Mouse (Mus musculus) T-cell, adult 2 months (primary cell): ENCODE measurements around the gene Stat1.

Experiments used
- DNase-seq: peaks from one replicate; pipeline ENCODE4 v3.0.0; 2022; ENCODE audit warnings: low spot score

The Stat1 gene

DNA sequence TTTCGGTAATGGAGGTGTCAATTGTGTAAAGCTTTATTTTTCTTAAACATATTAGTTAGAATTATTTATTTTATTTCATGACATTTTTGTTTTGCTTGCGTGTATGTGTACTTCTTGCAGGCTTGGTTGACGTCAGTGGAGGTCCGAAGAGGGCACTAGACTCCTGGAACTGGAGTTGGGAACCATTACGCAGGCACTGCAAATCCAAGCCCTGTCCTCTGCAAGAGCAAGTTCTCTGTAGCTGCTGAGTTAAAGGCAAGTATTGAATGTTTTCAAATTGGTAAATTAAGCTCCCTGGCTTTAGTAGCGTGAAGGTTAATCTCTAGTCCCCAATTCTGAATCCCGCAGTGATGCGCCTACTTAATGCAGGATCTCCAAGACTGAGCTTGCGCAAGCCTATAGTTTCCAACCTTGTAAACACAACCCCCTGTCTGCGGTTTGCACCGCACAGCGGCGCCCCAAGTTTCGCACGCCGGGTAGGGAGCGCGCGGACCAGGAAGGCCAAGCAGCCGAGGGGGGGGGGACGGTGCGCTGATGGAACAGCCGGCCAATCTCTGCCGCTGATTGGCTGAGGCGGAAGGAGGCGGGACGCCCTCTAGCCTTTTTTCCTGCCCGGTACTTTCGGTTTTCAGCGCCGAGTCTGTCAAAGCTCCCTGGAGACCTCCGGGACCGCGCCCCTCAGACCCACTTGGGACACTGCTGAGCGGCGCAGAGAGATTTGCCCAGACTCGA lies at the start of gene Stat1:
TSS of gene Stat1 (plus strand) at position 581 of the 732 bp plus-strand sequence.
- peak; percentile 89 for DNase-seq

DNA sequence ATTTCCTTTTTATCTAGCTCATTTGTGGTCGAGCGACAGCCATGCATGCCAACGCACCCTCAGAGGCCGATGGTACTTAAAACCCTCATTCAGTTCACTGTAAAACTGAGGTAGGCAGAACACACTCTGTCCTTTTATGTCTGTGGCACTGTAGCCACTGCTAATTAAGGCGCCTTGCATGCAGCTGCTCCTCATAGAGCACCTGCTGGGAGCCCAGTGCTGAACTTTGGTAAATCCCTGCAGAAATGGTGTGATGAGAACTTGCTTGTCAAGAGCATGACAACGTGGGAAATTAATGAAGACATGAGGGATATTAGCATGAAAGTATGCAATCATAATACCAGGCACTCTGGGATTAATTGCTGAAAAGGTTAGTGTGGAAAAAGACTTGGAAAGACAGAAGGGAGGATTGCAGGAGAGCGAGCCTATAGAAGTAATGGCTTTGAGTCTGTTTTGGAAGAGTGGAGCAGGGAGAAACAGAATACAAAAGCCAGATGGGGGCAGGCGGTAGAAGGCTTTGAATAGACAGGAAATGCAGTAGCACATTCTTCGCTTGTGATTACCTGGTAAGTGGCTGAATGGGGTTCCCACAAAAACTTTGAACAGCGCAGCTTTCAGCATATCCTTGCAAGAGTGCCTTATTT lies 39.4 kb upstream of the Stat1 start:
- DNase-seq = no peak

DNA sequence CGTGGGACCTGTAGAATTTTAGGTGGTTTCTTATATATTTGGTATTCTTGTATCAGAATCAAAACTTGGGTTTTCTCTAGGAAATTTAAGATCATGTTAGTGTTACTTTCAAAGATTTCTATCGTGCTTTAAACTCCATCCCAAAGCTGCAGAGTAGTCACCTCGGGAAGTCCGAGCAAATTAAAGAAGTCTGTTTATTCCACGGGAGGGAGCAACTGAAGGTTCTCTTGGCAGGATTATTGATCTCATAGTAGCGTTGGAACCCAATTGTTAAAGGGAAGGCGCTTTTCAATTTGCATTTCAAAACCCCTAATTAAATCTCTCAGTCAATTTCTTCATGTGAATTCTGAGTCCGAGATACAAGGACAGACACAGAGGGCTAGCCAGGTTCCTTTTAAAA lies 38.9 kb upstream of the Stat1 start:
- DNase-seq = no peak

DNA sequence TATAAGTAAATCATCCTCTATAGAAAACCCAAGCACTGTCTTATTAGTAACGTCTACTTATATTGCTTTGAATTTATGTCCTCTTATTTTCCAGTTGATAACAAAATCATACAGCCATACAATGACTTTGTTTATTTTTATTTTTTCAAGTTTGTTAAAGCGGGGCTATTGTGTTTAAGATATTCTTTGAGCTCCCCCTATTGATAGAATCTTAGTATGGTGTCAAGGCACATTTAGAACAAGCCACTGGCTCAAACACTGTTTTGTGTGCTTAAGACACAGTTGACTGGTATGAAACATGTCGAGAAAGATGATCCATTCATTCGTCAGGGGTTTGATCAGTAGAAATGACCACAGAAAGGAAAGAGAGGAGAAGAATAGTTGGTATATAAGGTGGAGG lies 33.0 kb upstream of the Stat1 start:
- no peak for DNase-seq

DNA sequence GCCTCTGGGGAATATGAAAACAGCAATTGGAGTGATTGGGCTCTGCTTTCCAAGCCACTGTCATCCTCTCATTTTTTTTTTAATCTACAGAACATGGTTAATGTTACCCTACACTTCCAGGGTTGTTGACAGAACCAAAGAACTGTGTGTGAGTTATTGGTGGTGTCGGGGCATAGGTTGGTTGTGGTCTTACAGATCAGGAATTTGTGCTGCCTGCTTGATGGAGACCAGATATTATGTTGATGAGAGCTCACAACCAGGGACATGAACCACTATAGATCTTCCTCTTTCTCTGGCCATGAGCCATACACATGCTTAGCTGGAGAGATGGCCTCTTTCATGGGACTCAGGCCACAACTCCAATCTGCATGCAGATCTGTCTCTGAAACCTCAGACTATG lies 32.1 kb upstream of the Stat1 start:
- DNase-seq = no peak

DNA sequence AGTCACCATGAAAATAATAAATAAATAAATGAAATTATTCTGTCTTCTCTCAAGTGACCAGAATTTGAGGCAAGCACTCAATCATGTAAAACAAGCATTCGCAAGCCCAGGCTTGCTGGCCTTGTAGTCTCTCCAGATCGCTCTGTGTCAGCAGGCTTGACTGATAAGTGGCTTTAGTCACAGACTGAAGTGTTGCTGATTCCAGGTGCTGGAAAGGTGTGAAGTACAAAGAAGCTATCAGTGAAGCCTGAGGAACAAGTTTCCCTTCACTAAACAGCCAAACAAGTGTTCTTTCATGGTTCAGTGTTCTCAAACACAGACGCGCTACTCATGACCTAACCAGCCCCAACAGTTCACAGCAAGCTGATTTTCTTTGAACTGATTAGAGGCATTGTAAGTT lies 30.6 kb upstream of the Stat1 start:
- DNase-seq = no peak

DNA sequence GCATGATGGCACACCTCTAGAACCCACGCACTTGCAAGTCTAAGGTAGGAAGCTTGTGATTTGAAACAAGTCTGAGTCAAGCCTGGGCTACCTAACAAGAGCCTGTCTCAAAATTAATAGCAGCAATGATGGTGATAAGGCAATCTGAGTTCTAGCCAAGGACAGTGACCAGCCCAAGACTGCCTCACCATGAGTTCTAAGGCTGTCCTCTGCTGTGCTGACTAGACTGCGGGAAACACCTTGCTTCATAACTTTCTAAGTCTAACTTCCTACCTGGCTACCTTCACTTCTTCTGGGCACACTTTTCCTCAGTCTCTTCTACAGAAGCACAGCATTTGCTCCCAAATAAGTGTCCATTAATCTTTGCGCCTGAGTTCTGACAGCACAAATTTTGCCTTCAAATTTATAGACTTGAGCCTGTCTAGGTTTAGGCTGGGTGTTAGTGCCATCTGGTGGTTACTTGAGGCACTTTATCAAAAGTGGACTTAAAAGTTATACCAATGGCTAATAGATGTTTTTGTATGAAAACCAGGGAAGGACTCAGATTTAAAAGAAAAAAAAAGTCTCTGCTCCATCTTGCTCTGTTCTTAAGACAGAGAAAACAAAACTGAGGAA lies 20.5 kb upstream of the Stat1 start:
- DNase-seq = peak; percentile 57

DNA sequence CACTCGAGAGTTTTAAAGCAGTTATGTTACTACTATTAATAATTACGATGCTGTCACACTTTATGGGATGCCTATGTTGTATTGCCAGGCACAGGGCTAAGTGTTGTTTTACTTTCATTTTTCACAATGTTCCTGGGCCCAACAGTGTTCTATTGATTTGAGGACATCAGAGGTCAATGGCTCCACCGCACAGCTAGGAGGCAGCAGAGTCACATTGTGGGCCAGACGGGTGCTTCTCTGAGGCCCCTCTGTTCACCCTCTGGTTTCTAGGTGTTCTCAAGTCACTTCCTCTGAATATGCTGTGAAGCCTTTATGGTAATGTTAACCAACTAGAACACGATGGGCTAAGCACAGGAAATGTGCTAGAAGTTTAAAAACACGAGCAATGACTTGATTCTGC lies 18.7 kb upstream of the Stat1 start:
- DNase-seq = peak; percentile 85

DNA sequence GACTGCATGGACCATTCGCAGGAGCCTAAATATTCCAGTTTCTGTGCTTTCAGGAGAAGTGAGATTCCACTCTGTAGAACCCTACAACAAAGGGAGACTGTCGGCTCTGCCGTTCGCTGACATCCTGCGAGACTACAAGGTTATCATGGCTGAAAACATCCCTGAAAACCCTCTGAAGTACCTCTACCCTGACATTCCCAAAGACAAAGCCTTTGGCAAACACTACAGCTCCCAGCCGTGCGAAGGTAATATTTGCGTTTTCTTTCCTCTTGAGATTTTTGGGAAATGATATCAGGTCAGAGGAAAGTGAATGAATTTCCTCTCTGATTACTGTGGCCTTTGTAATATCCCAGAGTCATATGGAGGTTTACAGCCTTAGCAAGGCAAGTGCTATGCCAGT lies 16.4 kb upstream of the Stat1 start:
- DNase-seq = no peak

DNA sequence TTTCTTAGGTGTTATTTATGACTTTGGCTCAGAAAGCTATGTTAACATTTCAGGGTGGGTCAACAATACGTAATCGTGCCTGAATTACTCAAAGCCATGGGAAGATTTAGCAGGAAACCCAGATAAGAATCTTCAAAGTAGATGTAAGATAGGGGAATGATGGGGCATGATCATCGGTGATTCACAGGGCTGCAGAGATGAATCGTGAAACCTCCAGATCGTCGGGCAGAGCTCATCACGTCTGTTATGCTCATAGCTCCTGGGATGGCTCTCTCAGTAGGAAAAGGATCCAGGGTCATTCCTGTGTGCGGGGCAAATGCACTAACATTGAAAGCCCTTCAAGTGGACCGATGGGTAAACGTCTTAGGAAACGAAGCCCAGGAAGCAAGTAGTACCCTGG lies 12.0 kb upstream of the Stat1 start:
- DNase-seq = no peak

DNA sequence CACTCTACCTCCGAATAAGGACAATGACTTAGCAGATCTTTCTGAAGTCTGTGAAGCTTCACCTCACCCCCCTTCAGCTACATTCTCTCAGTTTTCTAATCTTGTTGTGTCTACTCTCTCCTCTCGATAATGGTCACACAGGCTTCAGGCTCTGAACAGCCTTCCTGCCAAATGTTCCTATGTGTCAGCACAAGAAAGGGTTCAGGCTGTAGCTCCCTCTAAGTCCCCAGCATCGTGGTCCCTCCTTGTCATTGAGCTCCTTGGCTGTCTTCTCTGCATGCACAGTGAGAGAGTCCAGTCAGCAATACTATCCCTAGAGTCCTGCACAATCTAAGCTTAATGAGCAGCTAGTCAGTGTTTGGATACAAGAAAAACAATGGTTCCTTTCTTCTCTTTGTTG lies 8.0 kb upstream of the Stat1 start:
- DNase-seq = no peak

DNA sequence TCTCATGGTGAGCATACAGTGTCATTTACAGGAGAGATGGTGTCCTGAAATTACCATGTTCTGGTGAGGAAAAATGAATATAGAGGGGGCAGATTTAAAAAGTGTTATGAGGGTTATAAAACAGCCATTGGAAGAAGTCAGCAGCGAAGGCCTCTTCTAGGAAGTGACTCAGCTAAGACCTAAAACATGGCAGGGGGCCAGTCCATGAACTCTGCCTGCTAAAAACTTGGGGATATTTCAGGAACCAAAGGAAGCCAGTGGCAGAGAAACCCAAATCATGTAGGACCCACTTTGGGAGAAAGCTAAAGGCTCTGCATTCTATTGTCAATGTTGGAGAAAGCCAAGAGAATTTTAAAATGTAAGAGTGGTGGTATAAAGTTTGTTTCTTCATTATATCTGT lies 6.9 kb upstream of the Stat1 start:
- no peak for DNase-seq

DNA sequence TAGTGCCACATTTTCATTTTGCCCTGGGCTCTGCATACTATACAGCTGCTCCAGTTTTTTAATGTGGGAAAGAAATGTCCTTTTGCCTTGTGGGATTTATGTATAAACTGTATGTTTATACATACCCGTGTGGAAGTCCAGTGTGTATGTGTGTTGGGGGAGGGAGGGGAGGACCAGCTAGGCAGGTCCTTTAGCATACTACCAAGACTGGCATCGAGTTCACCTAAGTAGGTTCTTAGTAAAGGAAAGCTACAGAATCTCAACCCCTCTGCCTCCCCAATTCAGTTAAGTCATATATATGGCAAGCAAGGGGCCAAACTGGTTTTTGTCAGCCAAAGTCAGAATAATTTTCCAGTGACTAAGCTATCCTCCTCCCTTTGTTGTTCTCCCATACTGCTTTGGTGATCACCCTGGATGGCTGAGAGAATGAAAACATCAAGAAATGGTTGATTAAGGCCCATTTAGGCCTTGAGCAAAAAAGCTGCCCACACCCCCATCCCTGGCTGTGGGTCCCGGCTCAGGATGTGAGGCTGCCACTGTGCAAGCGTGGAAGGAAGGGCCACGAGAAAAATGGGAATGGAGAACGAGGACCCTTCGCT lies 6.1 kb upstream of the Stat1 start:
- DNase-seq = no peak

DNA sequence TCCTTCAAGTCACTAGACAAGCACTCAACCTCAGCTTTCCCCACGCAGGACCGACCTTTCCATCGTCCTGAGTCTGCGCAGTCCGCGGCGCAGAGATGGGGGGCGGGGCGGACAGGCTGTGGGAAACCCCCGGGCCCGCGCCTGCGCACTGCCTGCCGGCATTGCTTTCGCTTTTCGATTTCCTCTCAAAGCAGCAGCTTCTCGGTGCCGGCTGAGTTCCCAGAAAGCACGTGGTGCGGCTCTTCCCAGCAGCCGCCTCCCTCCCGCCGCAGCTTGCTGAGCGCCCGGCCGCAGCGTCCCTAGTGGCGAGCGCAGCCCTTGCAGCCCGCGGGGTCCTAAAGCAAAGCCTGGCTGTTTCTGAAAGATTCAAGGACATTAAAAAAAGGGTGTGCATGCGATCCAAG lies 5.6 kb upstream of the Stat1 start:
- DNase-seq = peak; percentile 99

DNA sequence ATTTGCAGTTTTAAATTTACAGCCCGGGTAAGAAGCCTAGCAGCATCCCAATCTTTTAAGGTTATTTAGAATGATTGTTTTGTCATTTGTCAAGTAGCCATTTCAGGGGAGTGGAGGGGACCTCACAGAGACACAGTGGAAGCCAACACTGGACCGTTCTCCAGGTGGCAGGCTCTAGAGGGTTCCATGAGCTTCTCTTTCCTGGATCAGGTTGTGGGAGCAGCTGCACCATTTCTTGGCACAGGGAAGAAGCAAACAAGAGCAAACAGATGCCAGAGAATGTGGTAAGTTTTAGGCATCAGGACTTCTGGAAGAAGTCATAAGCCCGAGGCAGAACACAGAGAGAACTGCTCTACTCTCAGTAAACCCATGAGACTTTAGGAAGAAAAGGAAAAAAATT lies 2.8 kb upstream of the Stat1 start:
- no peak for DNase-seq

DNA sequence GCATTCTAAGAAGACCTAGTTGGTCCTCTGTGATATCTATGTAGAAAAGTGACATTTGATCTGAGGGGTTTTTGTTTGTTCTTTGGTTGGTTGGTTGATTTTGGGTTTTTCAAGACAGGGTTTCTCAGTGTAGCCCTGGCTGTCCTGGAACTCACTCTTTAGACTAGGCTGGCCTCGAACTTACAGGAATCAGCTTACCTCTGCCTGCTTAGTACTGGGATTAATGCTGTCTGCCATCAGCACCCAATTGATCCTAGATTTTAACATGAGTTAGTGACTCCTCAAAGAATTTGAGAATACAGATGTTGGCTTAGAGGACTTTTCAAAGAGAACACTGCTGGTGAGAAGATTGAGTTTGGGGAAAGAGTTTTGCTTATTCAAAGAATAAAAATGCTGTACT lies 1.5 kb upstream of the Stat1 start:
- DNase-seq = no peak

DNA sequence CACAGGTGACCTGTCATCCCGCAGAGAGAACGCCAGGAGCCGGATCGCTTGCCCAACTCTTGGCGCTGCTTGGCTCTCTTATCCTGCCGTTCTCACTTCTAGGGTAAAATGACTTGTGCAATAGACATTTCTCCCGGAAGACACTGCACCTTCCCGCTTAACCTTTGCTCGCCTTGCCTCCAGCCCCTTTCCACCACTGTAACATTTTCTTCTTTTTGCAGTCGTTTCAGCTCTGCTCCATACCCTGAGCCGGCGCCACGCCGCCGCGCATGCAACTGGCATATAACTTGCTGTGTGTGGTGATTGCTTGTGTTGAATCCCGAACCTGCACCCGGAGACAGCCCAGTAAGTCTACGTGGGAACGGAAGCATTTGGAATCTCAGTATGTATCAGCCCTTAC lies 451 bp downstream of the Stat1 start:
- no peak for DNase-seq

DNA sequence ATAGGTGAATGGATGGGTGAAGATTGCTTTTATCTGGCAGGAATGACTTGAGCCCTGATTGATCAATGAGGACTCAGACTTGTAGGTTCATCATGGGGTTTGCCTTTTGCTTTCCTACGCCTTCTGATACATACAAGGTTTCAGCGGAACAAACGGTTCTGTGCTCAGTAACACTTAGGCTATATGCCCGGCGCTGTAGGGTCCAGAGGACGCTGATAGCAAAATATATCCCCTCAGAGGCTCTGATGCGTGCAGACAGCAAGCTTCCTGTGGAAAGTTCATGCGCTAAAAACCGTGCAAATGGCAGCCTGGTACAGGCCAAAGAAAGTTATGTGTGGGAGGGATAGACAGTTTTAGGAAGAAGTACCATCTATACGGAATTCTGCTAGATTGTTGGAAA lies 951 bp downstream of the Stat1 start:
- DNase-seq = no peak

DNA sequence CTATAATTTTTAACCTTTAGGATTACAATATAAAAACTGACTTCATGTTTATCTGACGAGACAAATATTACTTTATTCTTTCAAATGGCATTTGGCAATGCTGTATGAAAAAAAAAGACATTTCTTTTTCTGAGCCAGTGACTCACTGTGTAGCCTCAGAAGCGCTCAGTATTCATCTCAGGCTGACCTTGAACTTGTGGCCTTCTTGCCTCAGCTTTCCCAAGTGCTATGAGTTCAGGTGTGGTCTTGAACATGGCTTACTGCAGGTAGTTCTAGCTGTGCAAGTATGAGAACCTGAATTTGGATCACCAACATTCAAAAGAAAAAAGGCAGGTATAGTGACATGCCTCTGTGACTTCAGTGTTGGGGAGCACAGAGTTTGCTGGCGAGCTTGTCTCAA lies 1.8 kb downstream of the Stat1 start:
- DNase-seq = no peak

DNA sequence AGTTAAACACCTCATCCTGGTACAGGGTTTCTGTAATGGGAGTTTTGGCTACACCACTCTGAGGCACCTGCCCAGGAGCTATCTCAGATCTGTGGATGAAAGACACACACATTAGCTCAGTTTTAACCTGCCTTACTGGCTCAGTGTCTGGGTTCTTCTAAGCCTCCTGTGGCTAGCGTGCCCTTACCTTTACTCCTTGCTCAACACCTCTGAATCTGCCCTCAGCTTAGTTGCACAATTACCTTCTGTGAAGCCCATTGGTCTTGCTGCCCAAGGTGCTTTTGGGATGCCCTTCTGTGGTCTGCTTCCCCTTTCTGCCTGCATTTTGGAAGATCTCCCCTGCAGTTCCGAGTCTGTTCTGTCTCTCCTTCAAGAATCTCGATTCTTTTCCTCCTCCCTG lies 5.6 kb downstream of the Stat1 start:
- DNase-seq = no peak

DNA sequence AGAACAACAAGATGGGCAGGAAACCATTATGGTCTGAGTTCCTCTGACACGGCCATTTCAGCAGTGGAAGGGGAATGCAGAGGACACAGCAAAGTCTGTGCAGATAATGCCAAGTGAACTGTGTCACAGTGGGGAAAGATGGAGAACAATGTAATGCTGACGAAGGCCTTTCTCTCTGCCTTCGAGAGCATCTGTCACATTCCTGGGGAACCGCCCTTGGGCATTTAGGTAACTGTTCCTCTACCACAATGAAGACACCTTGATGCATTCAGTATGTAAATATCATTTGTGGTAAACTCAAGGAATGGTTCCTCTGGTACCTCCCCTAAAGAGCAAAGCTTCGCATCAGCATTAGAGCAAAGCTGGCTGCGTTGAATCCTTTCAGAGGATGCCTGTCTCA lies 8.1 kb downstream of the Stat1 start:
- no peak for DNase-seq

DNA sequence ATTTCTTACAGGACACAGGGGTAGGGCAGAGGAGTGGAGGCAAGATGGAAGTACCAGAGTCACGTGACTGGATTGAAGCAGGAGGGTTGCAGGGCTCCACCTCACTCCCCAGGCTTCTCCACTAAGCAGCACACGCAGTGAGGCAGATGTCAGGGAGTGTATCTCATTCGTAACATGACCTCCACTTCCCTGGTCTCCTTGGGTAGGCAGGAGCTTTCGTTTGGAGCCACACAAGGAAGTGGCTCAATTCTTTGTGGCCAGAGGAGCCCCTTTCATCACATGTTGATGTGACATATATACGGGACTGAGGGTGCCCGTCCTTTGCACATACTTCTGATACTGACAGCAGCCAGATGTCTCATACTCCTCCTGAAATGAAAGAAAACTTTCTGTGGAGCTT lies 10.6 kb downstream of the Stat1 start:
- DNase-seq = no peak

DNA sequence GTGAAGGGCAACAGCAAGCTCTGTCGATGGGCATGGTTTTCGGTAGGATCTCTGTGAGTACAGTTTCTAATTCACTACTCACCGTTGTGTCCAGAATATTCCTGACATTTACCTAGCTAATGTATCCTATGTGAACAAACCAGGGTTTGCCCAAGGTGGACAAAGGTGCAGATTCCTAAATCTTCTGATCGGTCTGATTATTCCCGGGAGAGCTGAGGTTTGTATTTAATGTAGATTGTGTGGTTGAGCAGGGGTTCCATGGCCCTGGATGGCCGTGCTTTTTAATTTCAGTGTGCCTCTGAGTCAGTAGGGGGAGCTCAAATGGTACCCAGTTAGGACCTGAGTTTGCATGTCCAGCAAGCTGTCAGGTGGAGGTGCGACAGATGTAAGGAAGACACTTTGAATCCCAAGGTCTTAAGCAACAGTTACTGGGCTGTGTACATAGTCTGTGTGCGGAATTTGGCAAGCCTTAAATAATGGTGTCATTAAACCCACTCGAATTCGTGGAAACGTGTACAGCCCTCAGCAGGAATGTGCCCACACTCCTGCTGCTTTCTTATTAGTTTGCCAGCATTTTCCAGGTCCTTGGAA lies 12.6 kb downstream of the Stat1 start:
- no peak for DNase-seq
